Mouse (Mus musculus) megakaryocyte-erythroid progenitor cell, adult 5-6 weeks (primary cell): ENCODE measurements around the gene Bex3. TPM values are rescaled to one million over a fixed set of nuclear protein-coding genes. Genes with fewer than 3 reads are reported as not detected.
"Not testable (repeated sequence)": the region's sequence is repeated elsewhere in the genome, so short reads cannot be mapped to it uniquely, and the experiment has no call there.

Source experiments
- ATAC-seq: replicated peaks from 2 replicates; pipeline ENCODE4 v1.8.0; 2016; ENCODE audit warnings: mild to moderate bottlenecking, inconsistent platforms; ENCODE audit not compliant: severe bottlenecking, poor library complexity, low FRiP score, low TSS enrichment
- total RNA-seq, 2 experiments: library from RNA; stranded (forward) in 1 of 2; stranded (reverse) in 1 of 2; fragments of 200-1000, 215-1000 nt in 1 of 2; fragments of >200 nt in 1 of 2; fragmentation: Nextera tagmentation in 1 of 2; gene quantifications; 2 replicates each; pipeline ENCODE4 v1.2.3; 2014 to 2017

Gene Bex3
- total RNA-seq (2014; fragmentation: Nextera tagmentation): 180 and 219 TPM in 2 replicates
- 163 and 216 TPM in 2 replicates for total RNA-seq (2017)

GRCm38 (mm10) chrX:136269743-136270392 lies at the start of gene Bex3:
Gene Bex3, plus strand, starts transcription at chrX:136270253.
- ATAC-seq: peak; percentile 98

GRCm38 (mm10) chrX:136223714-136224113 lies 46.3 kb upstream of the Bex3 start:
- no peak for ATAC-seq

- ATAC-seq: no peak
These were observed 42.3 kb upstream of the Bex3 start for GRCm38 (mm10) chrX:136227768-136228167.

- ATAC-seq: no peak
These were observed 31.9 kb upstream of the Bex3 start for GRCm38 (mm10) chrX:136238118-136238517.

- no peak for ATAC-seq
These were observed 26.9 kb upstream of the Bex3 start for GRCm38 (mm10) chrX:136243181-136243580.

- ATAC-seq: peak; percentile 100
These were observed 25.4 kb upstream of the Bex3 start, which contains the start of gene Tceal9 for GRCm38 (mm10) chrX:136244574-136245229. Gene Tceal9, plus strand, starts transcription at chrX:136245079.

- peak; percentile 31; the same call in 1 of the 2 replicates for ATAC-seq
These were observed 24.5 kb upstream of the Bex3 start for GRCm38 (mm10) chrX:136245521-136246071.

GRCm38 (mm10) chrX:136248811-136249210 lies 21.2 kb upstream of the Bex3 start:
- ATAC-seq: no peak

GRCm38 (mm10) chrX:136249671-136250070 lies 20.4 kb upstream of the Bex3 start:
- ATAC-seq: no peak

GRCm38 (mm10) chrX:136252023-136252729 lies 17.9 kb upstream of the Bex3 start:
- peak; percentile 93 for ATAC-seq

GRCm38 (mm10) chrX:136267720-136268119 lies 2.3 kb upstream of the Bex3 start:
- ATAC-seq: no peak

GRCm38 (mm10) chrX:136268173-136268572 lies 1.9 kb upstream of the Bex3 start:
- ATAC-seq: no peak

- ATAC-seq: not testable (repeated sequence)
These were observed 499 bp downstream of the Bex3 start for GRCm38 (mm10) chrX:136270393-136271111.

- no peak for ATAC-seq
These were observed 4.5 kb downstream of the Bex3 start for GRCm38 (mm10) chrX:136274542-136274941.

GRCm38 (mm10) chrX:136275386-136275785 lies 5.3 kb downstream of the Bex3 start:
- no peak for ATAC-seq

- no peak for ATAC-seq
These were observed 7.5 kb downstream of the Bex3 start for GRCm38 (mm10) chrX:136277577-136277976.

GRCm38 (mm10) chrX:136278401-136278800 lies 8.3 kb downstream of the Bex3 start:
- ATAC-seq: no peak

GRCm38 (mm10) chrX:136279410-136279809 lies 9.4 kb downstream of the Bex3 start:
- no peak for ATAC-seq

- no peak for ATAC-seq
These were observed 20.8 kb downstream of the Bex3 start for GRCm38 (mm10) chrX:136290817-136291281.
